Mouse (Mus musculus): Measurements from ENCODE around the gene Slc27a1. TPM values are rescaled to one million over a fixed set of nuclear protein-coding genes. Genes with fewer than 3 reads are reported as not detected.

Slc27a1 gene
- total RNA-seq, 1 experiment from 2014 or later = 9.5 TPM

- ATAC-seq (replicated peaks; ENCODE audit: low read depth, poor library complexity, severe bottlenecking) = no peak
Measured at GRCm38 (mm10) chr8:71554001-71554400, 14.7 kb upstream of the Slc27a1 start.

GRCm38 (mm10) chr8:71554644-71555043 lies 14.0 kb upstream of the Slc27a1 start:
- ATAC-seq (replicated peaks; ENCODE audit: low read depth, poor library complexity, severe bottlenecking) = no peak

- no peak for ATAC-seq (replicated peaks; ENCODE audit: low read depth, poor library complexity, severe bottlenecking)
Measured at GRCm38 (mm10) chr8:71558071-71558957, 10.4 kb upstream of the Slc27a1 start, which contains the start of gene Tmem221. Tmem221 (minus strand) TSS chr8:71558871.

GRCm38 (mm10) chr8:71558958-71559690 lies 9.6 kb upstream of the Slc27a1 start:
- ATAC-seq (replicated peaks; ENCODE audit: low read depth, poor library complexity, severe bottlenecking) = peak; percentile 68

- no peak for ATAC-seq (replicated peaks; ENCODE audit: low read depth, poor library complexity, severe bottlenecking)
Measured at GRCm38 (mm10) chr8:71560071-71560470, 8.6 kb upstream of the Slc27a1 start.

GRCm38 (mm10) chr8:71560765-71561164 lies 7.9 kb upstream of the Slc27a1 start:
- ATAC-seq (replicated peaks; ENCODE audit: low read depth, poor library complexity, severe bottlenecking) = no peak

- peak; percentile 57 for ATAC-seq (replicated peaks; ENCODE audit: low read depth, poor library complexity, severe bottlenecking)
Measured at GRCm38 (mm10) chr8:71561401-71561800, 7.3 kb upstream of the Slc27a1 start.

GRCm38 (mm10) chr8:71562751-71563150 lies 5.9 kb upstream of the Slc27a1 start:
- peak; percentile 64 for ATAC-seq (replicated peaks; ENCODE audit: low read depth, poor library complexity, severe bottlenecking)

- no peak for ATAC-seq (replicated peaks; ENCODE audit: low read depth, poor library complexity, severe bottlenecking)
Measured at GRCm38 (mm10) chr8:71563992-71564391, 4.7 kb upstream of the Slc27a1 start.

- no peak for ATAC-seq (replicated peaks; ENCODE audit: low read depth, poor library complexity, severe bottlenecking)
Measured at GRCm38 (mm10) chr8:71566501-71566900, 2.2 kb upstream of the Slc27a1 start, which contains the start of gene Nxnl1. Nxnl1 (minus strand) TSS chr8:71566601.

- no peak for ATAC-seq (replicated peaks; ENCODE audit: low read depth, poor library complexity, severe bottlenecking)
Measured at GRCm38 (mm10) chr8:71567587-71567986, 1.1 kb upstream of the Slc27a1 start.

GRCm38 (mm10) chr8:71568941-71569340 lies 259 bp downstream of the Slc27a1 start:
- ATAC-seq (replicated peaks; ENCODE audit: low read depth, poor library complexity, severe bottlenecking) = no peak

- peak; percentile 64 for ATAC-seq (replicated peaks; ENCODE audit: low read depth, poor library complexity, severe bottlenecking)
Measured at GRCm38 (mm10) chr8:71569366-71570290, 946 bp downstream of the Slc27a1 start.

- peak; percentile 83 for ATAC-seq (replicated peaks; ENCODE audit: low read depth, poor library complexity, severe bottlenecking)
Measured at GRCm38 (mm10) chr8:71570291-71570954, 1.7 kb downstream of the Slc27a1 start.

- no peak for ATAC-seq (replicated peaks; ENCODE audit: low read depth, poor library complexity, severe bottlenecking)
Measured at GRCm38 (mm10) chr8:71572077-71572476, 3.4 kb downstream of the Slc27a1 start.

GRCm38 (mm10) chr8:71572847-71573633 lies 4.4 kb downstream of the Slc27a1 start:
- ATAC-seq (replicated peaks; ENCODE audit: low read depth, poor library complexity, severe bottlenecking) = no peak

- ATAC-seq (replicated peaks; ENCODE audit: low read depth, poor library complexity, severe bottlenecking) = no peak
Measured at GRCm38 (mm10) chr8:71574426-71574825, 5.7 kb downstream of the Slc27a1 start.

GRCm38 (mm10) chr8:71575020-71575419 lies 6.3 kb downstream of the Slc27a1 start:
- no peak for ATAC-seq (replicated peaks; ENCODE audit: low read depth, poor library complexity, severe bottlenecking)
